Mouse (Mus musculus): ENCODE measurements around the gene Dcbld2.
"Not testable (repeated sequence)": the region's sequence is repeated elsewhere in the genome, so short reads cannot be mapped to it uniquely, and the experiment has no call there.

The Dcbld2 gene

GRCm38 (mm10) chr16:58449073-58449472 is 40.8 kb downstream of the Dcbld2 start:
- DNase-seq (ENCODE audit: low read depth, low spot score) = no peak

GRCm38 (mm10) chr16:58450648-58451047 is 42.4 kb downstream of the Dcbld2 start:
- no peak for DNase-seq (ENCODE audit: low read depth, low spot score)

- no peak for DNase-seq (ENCODE audit: low read depth, low spot score)
These were observed 43.4 kb downstream of the Dcbld2 start for GRCm38 (mm10) chr16:58451647-58452046.

- no peak for DNase-seq (ENCODE audit: low read depth, low spot score)
These were observed 44.9 kb downstream of the Dcbld2 start for GRCm38 (mm10) chr16:58453138-58453537.

GRCm38 (mm10) chr16:58453820-58454219 is 45.6 kb downstream of the Dcbld2 start:
- no peak for DNase-seq (ENCODE audit: low read depth, low spot score)

- no peak for DNase-seq (ENCODE audit: low read depth, low spot score)
These were observed 46.4 kb downstream of the Dcbld2 start for GRCm38 (mm10) chr16:58454617-58455016.

- no peak for DNase-seq (ENCODE audit: low read depth, low spot score)
These were observed 46.9 kb downstream of the Dcbld2 start for GRCm38 (mm10) chr16:58455118-58455517.

GRCm38 (mm10) chr16:58456445-58456844 is 48.2 kb downstream of the Dcbld2 start:
- DNase-seq (ENCODE audit: low read depth, low spot score) = no peak

GRCm38 (mm10) chr16:58456991-58457390 is 48.7 kb downstream of the Dcbld2 start:
- no peak for DNase-seq (ENCODE audit: low read depth, low spot score)

GRCm38 (mm10) chr16:58459966-58460365 is 51.7 kb downstream of the Dcbld2 start:
- DNase-seq (ENCODE audit: low read depth, low spot score) = not testable (repeated sequence)

GRCm38 (mm10) chr16:58460386-58460785 is 52.1 kb downstream of the Dcbld2 start:
- DNase-seq (ENCODE audit: low read depth, low spot score) = no peak

GRCm38 (mm10) chr16:58461856-58462518 is 53.7 kb downstream of the Dcbld2 start:
- DNase-seq (ENCODE audit: low read depth, low spot score) = no peak

GRCm38 (mm10) chr16:58462519-58462918 is 54.3 kb downstream of the Dcbld2 start:
- DNase-seq (ENCODE audit: low read depth, low spot score) = no peak

GRCm38 (mm10) chr16:58464051-58464450 is 55.8 kb downstream of the Dcbld2 start:
- DNase-seq (ENCODE audit: low read depth, low spot score) = no peak

GRCm38 (mm10) chr16:58465412-58465811 is 57.2 kb downstream of the Dcbld2 start:
- DNase-seq (ENCODE audit: low read depth, low spot score) = no peak

GRCm38 (mm10) chr16:58470061-58470460 is 61.8 kb downstream of the Dcbld2 start:
- no peak for DNase-seq (ENCODE audit: low read depth, low spot score)

- no peak for DNase-seq (ENCODE audit: low read depth, low spot score)
These were observed 62.6 kb downstream of the Dcbld2 start for GRCm38 (mm10) chr16:58470841-58471240.

- no peak for DNase-seq (ENCODE audit: low read depth, low spot score)
These were observed 66.6 kb downstream of the Dcbld2 start for GRCm38 (mm10) chr16:58474875-58475274.

GRCm38 (mm10) chr16:58475544-58476154 is 67.4 kb downstream of the Dcbld2 start:
- no peak for DNase-seq (ENCODE audit: low read depth, low spot score)

GRCm38 (mm10) chr16:58476363-58476762 is 68.1 kb downstream of the Dcbld2 start:
- DNase-seq (ENCODE audit: low read depth, low spot score) = no peak

GRCm38 (mm10) chr16:58479898-58480448 is 71.7 kb downstream of the Dcbld2 start:
- no peak for DNase-seq (ENCODE audit: low read depth, low spot score)

- DNase-seq (ENCODE audit: low read depth, low spot score) = no peak
These were observed 73.1 kb downstream of the Dcbld2 start for GRCm38 (mm10) chr16:58481219-58481905.

GRCm38 (mm10) chr16:58481906-58482270 is 73.6 kb downstream of the Dcbld2 start:
- DNase-seq (ENCODE audit: low read depth, low spot score) = no peak

All from brain, embryonic 18.5 days (tissue).